Mouse (Mus musculus): ENCODE data around the gene Eml6. TPM values are rescaled to one million over a fixed set of nuclear protein-coding genes. Genes with fewer than 3 reads are reported as not detected.

Eml6 gene
- total RNA-seq, 2 experiments from 2014 or later = 1.4 to 2.6 TPM

GRCm38 (mm10) chr11:29709512-29709911 is 316.3 kb downstream of the Eml6 start:
- no peak for ATAC-seq (replicated peaks; ENCODE audit: poor library complexity, severe bottlenecking)

- peak; percentile 53 for ATAC-seq (replicated peaks; ENCODE audit: poor library complexity, severe bottlenecking)
Measured at GRCm38 (mm10) chr11:29706845-29707244, 319.0 kb downstream of the Eml6 start.

DNA sequence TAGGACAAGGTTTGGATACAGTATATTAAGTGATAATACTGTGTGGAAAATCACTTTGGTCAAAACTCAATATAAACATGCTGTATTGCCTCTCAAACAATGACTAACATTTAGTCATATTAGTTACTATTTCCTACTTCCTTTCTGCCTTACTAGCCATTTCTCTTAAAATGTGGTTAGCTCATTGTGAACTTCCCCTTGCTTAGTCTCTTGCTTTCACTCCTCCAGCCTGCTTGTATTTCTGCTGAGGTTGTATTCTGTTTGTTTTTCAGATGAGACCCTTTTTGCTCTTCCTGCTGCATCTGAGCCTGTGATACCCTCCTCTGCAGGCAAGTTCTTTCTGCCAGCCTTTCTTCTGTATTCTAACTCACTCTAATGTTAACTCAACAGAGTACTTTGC is 320.6 kb downstream of the Eml6 start:
- peak; percentile 85 for ATAC-seq (replicated peaks; ENCODE audit: poor library complexity, severe bottlenecking)

DNA sequence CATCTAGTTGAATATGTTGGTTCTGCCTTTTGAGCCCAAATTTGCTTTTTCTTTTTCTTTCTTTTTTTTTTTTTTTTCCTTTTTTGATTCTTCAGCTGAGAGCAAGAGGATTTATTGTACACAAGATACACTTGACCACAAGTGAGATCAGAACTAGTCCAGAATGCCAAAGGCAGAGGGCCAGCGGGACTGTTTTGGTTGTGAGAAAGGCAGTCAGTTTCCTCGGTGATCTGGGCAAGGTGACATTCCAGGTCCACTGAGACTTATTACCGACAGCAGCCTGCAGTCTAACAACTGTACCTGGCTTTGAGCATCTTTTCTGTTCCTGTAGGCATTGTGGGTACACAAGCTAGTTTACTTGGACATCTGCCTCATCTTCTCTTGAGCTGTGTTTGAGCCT is 323.1 kb downstream of the Eml6 start:
- ATAC-seq (replicated peaks; ENCODE audit: poor library complexity, severe bottlenecking) = no peak

GRCm38 (mm10) chr11:29694754-29695153 is 331.1 kb downstream of the Eml6 start:
- no peak for ATAC-seq (replicated peaks; ENCODE audit: poor library complexity, severe bottlenecking)

- ATAC-seq (replicated peaks; ENCODE audit: poor library complexity, severe bottlenecking) = peak; percentile 66
Measured at GRCm38 (mm10) chr11:29693576-29694410, 332.0 kb downstream of the Eml6 start.

Other genes starting within 250 kb of the Eml6 start
- not detected in 2 replicates for gene 4931440F15Rik, start 200.4 kb downstream of the Eml6 start, total RNA-seq (2014; fragmentation: Nextera tagmentation)
- 0.21 TPM in 1 of 2 replicates, not detected in the other for gene 4931440F15Rik, start 200.4 kb downstream of the Eml6 start, total RNA-seq (2017)
- gene Sptbn1, start 242.1 kb upstream of the Eml6 start, total RNA-seq (2014; fragmentation: Nextera tagmentation) = 101 and 117 TPM in 2 replicates
- gene Sptbn1, start 242.1 kb upstream of the Eml6 start, total RNA-seq (2017) = 159 and 165 TPM in 2 replicates

All from granulocyte monocyte progenitor cell, adult 5-6 weeks (primary cell).